Mouse (Mus musculus) bone marrow macrophage, adult 2 months (primary cell): ENCODE data around the gene Mtf1. TPM values are rescaled to one million over a fixed set of nuclear protein-coding genes. Genes with fewer than 3 reads are reported as not detected.

Source experiments
- H3K27ac ChIP-seq: 2 replicates; pipeline ENCODE4 v1.5.1; 2012; ENCODE audit warnings: low read depth, low read length; ENCODE audit not compliant: insufficient read depth
- H3K4me1 ChIP-seq: 2 replicates; pipeline ENCODE4 v1.6.1; 2012; ENCODE audit warnings: low read length; ENCODE audit not compliant: control insufficient read depth, insufficient read depth
- H3K4me3 ChIP-seq: 2 replicates; pipeline ENCODE4 v1.5.1; 2012; ENCODE audit warnings: mild to moderate bottlenecking, low read length, moderate library complexity; ENCODE audit not compliant: insufficient read depth
- CTCF ChIP-seq: IDR thresholded peaks from 2 replicates; pipeline ENCODE4 v1.5.1; 2012; ENCODE audit warnings: low read depth, mild to moderate bottlenecking, low read length, moderate library complexity
- POLR2A ChIP-seq: IDR thresholded peaks from 2 replicates; pipeline ENCODE4 v1.6.1; 2012; ENCODE audit warnings: mild to moderate bottlenecking, low read depth, low read length, borderline replicate concordance
- polyA plus RNA-seq: library from polyadenylated mRNA; stranded (reverse); fragments of >200 nt; gene quantifications from 2 replicates; pipeline ENCODE4 v1.2.4, GENCODE M21; 2012; ENCODE audit not compliant: missing spikeins, insufficient read depth, insufficient read length

Mtf1 gene
- polyA plus RNA-seq, 1 experiment = 13.1 TPM

DNA sequence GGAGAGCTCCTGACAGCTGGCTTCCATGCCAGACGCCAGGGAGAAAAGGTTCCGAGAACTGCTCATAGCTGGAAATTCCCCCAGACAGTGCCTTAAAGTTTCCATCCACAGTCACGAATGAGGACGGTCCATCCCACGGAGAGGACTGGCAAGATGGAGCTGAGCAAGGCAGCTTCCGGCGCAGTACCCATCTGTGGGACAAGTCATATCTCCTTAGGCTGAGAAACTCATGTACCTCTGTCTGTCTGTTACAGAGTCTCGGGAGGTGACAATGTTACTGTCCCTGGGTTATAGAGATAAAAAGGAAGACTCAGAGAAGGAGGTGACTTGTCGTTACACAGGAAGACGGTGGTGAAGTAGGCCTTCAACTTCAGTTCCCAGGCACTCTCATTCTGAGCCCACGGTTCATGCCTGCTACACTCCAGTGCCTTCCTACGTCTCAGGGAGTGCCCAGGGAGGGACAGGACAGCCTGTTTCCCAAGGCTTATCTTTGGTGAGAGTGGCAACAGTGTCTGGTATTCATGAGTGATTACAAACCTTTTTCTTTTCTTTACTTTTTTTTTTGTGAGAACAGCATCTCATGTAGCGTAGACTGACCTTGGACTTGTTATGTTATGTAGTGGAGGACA, 32.8 kb upstream of the Mtf1 start:
- no peak overlapping the region for H3K27ac ChIP-seq
- H3K4me1 ChIP-seq = peaks cover 28% of the 10 kb centered on the region
- no peak overlapping the region for H3K4me3 ChIP-seq
- TF ChIP-seq CTCF (no peak), POLR2A (no peak)

DNA sequence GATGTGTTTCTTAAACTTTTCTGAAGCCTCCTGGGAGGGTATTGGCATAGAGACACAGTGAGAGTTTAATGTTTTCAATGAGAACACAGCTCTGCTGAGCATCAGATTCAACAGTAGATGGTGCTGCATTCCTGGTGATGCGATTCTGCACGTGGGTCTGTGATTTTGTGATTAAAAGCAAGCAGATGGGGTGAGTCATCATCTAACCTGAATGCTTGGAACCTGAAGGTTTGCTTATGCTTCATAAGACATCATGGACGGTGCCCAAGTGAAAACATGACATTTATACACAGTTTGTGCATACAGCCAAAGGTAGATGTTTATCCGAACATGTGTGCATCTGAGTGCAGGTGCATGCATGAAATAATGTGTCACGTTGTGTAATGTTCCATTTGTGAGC, 31.3 kb upstream of the Mtf1 start:
- H3K4me1 ChIP-seq = peaks cover 26% of the 10 kb centered on the region
- H3K4me3 ChIP-seq = no peak overlapping the region
- TF ChIP-seq CTCF = no peak
- TF ChIP-seq POLR2A = no peak
- no peak overlapping the region for H3K27ac ChIP-seq

DNA sequence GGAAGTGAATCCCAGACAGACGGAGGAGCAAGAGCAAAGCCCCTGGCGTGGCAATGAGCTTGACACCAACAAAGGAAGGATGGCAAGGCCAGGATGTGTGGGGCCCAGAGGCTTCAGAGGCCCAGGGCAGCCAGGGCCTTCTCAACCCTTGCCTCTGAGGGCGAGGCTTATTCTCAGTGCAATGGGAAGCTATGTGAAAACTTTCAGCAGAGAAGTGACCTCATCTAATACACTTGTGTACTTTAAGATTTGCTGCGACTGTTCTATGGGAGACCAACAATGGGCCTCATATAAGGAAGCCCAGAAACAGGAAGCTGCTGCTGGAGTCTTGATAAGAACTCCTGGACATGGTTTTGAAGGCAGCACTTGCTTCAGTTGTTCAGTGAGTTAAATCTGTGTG, 29.8 kb upstream of the Mtf1 start:
- TF ChIP-seq CTCF (no peak), POLR2A (no peak)
- Histone ChIP-seq H3K4me1 (peaks cover 19% of the 10 kb centered on the region), H3K27ac (peak overlapping the region; percentile 37), H3K4me3 (no peak overlapping the region)

DNA sequence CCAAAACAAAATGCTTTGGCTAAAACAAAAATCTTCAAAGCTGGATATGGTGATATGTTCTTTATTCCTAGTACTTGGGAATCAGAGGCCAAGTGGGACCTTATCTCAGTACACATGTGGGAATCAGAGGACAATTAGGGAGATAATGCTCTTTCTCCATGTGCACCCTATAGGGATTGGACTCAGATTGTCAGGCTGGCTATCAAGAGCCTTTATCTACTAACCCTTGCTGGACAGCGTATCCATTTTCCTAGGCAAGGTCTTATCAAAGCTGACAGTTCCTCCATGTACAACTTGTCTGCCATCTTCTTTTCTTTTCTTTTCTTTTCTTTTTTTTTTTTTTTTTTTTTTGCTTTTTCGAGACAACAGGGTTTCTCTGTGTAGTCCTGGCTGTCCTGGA, 28.5 kb upstream of the Mtf1 start:
- Histone ChIP-seq H3K27ac (no peak overlapping the region), H3K4me3 (no peak overlapping the region), H3K4me1 (peaks cover 19% of the 10 kb centered on the region)
- no peak for TF ChIP-seq POLR2A
- TF ChIP-seq CTCF = no peak

DNA sequence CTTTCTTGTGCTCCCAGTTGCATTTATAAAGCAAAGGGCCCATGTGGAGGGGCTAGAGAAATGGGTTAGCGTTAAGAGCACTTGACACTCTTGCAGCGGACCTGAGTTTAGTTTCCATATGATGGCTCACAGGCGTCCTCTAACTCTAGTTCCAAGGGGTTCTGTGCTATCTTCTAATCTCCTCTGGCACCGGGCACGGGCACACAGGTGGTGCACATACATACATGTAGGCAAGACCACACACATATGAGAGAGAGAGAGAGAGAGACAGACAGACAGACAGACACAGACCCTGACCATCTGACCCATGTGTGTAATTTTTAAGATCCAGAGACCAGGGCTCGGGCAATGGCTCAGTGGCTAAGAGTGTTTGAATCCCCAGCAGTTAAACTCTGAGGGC, 27.9 kb upstream of the Mtf1 start:
- H3K4me3 ChIP-seq = no peak overlapping the region
- H3K4me1 ChIP-seq = peaks cover 19% of the 10 kb centered on the region
- TF ChIP-seq POLR2A (no peak), CTCF (no peak)
- H3K27ac ChIP-seq = no peak overlapping the region

DNA sequence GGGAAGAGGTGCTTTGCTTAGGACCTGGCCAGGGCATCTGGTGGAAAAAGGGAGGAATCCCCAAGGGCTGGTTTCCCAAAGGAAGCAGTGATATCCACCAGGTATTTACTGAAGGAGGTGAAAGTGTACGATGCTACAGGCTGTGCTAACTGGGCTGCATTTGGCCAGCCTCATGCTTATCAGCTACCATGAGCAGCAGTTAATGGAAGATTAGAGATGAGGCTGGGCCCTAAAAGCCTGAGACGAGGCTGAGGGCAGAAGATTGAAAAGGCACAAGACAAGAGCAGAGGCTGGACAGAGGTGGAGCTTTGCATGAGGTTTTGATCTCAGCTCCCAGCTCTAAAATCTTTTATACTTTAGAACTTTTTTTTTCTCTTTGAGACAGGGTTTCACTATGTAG, 27.5 kb upstream of the Mtf1 start:
- Histone ChIP-seq H3K27ac (no peak overlapping the region), H3K4me3 (no peak overlapping the region), H3K4me1 (peaks cover 19% of the 10 kb centered on the region)
- TF ChIP-seq CTCF (no peak), POLR2A (no peak)

DNA sequence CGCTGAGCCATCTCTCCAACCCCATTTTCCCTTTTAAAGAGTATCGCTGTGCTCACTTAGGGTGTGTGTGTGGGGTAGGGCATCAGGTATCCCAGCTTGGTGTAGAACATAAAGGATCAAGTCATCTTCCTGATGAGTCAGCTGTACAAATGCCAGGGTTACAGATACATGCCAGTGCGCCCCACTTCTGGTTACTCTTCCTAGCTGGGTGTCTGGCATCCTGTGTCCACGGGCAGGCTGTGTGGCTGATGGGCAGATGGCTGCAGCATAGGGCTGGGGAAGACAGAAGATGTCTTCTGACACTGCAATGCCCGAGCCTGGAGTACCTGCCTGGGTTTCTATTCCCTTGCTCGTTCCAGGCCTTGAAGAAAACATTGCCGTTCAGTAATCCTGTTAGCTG, 20.5 kb upstream of the Mtf1 start:
- Histone ChIP-seq H3K27ac (no peak overlapping the region), H3K4me3 (no peak overlapping the region), H3K4me1 (no peaks in the 10 kb centered on the region)
- TF ChIP-seq POLR2A = no peak
- no peak for TF ChIP-seq CTCF

DNA sequence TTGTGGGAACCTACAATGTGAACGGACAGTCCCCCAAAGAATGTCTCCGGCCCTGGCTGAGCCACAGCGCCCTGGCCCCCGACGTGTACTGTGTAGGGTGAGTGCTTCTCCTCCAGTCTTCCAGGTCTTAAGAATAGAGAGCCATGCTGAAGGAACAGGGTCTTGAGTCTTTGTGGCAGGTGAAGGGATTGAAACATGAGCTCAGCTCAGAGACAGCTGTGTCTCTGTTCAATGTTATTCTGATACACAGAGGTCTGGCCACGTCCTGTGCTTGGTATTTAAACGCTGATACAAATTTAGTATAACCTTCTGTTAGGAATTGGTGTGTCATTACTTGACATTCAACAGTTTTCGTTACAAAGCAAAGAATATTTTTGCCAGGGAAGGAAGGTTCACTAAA, 19.5 kb upstream of the Mtf1 start:
- no peak for TF ChIP-seq POLR2A
- TF ChIP-seq CTCF = no peak
- Histone ChIP-seq H3K4me1 (no peaks in the 10 kb centered on the region), H3K4me3 (no peak overlapping the region), H3K27ac (no peak overlapping the region)

DNA sequence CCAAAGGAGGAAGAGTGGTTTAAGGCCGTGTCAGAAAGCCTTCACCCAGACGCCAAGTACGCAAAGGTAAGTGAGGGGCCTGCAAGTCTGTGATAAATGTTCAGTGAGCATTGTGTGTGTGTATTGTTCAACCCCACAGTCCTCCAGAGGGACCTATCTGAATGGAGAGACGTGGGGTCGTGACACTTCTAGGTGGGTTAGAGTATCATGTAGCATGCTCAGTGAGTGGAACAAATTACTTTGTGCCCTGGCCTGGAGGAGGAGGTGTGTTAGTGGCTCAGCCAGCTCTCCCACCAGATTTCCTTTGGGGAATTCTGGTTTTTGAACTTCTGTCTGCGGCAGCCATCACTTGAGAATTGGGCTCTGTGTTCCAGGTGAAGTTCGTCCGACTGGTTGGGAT, 18.0 kb upstream of the Mtf1 start:
- Histone ChIP-seq H3K27ac (no peak overlapping the region), H3K4me1 (no peaks in the 10 kb centered on the region), H3K4me3 (no peak overlapping the region)
- no peak for TF ChIP-seq POLR2A

DNA sequence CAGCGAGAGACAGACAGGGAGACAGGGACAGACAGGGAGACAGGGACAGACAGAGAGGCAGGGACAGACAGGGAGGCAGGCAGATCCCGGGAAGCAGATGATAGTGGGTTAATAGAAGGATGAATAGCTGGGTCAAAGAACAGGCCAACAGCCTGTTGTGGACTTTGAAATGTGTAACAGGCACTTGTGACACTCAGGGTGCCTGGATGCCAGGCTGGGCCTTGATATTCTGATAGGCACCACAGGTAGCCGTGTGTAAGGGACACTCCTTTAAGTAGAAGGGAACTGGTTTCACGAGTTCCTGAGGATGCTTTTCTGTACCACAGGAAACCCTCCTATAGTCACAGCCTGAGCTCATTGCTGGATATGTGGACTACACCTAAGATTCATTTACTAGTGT, 11.9 kb upstream of the Mtf1 start:
- H3K4me1 ChIP-seq = no peaks in the 10 kb centered on the region
- no peak overlapping the region for H3K4me3 ChIP-seq
- H3K27ac ChIP-seq = no peak overlapping the region
- no peak for TF ChIP-seq POLR2A
- TF ChIP-seq CTCF = no peak

DNA sequence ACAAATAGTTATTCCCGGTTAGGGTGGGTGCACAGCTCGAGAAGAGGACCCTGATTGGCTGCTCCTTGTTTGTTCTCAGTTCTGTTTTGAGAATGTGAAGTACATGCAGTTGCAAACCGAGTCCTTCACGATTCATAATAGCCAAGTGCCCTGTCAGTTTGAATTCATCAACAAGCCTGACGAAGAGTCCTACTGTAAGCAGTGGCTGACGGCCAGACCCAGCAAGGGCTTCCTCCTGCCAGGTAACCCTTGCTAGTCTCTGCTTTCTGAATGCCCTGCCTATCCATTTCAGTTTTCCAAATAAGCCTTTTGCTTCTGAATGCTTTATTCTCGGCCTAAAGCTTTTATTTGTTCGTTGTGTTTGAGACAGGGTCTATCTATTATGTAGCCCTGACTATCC, 9.8 kb upstream of the Mtf1 start:
- TF ChIP-seq POLR2A (no peak), CTCF (no peak)
- no peak overlapping the region for H3K27ac ChIP-seq
- H3K4me3 ChIP-seq = no peak overlapping the region
- no peaks in the 10 kb centered on the region for H3K4me1 ChIP-seq
